Mouse (Mus musculus): ENCODE data around the gene Aox2.
A peak's percentile ranks its signal among the peaks of the same experiment; 100 is the strongest.

Gene Aox2

DNA sequence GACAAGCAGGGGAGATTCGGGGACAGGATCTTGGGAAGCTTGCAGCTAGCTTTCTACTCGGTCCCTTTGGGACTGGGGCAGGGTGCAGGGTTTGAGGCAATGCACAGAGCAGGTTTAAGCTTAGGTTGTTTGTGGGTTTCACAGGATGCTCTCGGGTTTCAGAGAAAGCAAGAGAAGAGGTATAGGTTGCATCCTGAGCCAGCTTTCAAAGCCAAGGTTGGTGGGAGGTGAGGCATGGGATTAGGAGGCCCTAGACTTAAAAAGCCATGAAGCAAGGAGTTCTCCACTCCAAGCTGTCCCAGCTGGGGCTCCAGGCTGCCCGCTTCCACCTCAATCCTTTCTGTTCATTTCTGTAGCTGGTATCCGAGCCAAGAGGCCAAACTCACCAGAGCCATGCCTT lies at the start of gene Aox2:
Gene Aox2, plus strand, starts transcription at position 301 of the 400 bp plus-strand sequence.
- no peak for DNase-seq (ENCODE audit: low spot score in 2 of 2)

DNA sequence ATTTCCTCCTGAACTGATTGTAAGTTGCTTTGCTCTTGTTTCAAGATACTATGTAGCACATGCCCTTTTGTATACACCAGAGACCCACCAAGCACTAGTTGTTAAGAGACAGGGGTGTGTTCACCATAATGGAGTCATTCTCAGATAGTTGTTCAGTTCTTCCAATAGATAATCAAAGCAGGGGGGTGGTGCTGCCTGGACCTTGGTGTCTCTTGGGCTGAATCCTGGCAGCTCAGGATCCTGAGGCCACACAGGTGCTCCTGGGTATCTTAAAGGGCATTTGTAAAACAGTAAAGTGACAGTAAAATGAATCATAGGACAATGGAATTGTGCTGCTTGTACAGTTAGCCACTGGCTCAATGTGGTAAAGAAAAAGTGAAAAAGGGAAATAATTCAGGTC lies 49.2 kb upstream of the Aox2 start:
- DNase-seq (ENCODE audit: low spot score in 2 of 2) = no peak

DNA sequence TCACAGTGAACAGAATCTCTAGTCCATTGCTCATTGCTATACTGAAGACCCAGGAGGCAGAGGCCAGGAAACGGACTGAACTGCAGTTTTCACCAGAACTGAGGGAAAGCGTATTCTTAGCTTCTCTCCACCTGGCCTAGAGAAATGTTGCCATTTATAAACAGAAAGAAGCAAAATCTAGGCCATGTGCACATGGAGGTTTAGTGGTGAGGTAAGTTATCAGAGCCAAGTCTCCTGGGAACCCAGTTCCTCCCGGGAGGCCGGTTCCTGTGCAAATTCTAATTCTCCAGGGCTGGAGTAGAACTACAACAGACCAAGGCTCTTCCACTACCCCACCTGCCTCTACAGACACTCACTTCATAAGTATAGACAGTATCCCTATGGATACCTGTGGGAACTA lies 48.4 kb upstream of the Aox2 start:
- no peak for DNase-seq (ENCODE audit: low spot score in 2 of 2)

DNA sequence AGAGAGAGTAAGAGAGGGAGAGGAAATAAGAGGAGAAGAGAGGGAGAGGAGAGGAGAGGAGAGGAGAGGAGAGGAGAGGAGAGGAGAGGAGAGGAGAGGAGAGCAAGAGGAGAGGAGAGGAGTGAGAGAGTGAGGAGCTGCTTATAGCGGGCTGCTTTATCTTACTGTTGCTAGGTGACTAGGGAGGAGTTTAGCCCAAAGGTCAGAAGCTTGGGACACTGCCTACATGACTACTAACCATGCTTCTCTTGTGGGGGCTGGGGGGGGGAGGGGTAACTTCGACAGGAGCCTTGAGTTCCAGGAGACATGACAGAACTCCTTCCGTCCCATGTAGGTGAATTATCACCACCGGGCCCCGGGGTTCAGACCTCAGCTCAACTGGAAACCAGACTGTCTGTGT lies 47.6 kb upstream of the Aox2 start:
- no peak for DNase-seq (ENCODE audit: low spot score in 2 of 2)

DNA sequence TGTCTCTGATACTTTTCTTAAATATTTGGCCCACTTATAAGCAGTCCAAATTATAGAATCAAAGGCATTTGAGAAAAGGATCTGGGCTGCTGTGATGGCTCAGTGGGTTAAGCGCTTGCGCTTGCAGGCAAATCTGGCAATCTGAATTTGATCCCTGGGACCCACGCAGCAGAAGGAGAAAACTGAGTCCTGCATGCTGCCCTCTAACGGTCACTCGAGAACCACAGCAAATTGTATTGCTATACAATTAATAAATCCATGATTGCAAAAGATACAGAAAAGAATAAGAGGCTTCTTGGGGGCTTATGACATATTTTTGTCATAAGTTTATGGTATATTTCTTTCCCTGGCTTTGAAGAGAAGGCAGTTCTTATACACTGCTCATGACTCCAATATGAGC lies 42.7 kb upstream of the Aox2 start:
- no peak for DNase-seq (ENCODE audit: low spot score in 2 of 2)

DNA sequence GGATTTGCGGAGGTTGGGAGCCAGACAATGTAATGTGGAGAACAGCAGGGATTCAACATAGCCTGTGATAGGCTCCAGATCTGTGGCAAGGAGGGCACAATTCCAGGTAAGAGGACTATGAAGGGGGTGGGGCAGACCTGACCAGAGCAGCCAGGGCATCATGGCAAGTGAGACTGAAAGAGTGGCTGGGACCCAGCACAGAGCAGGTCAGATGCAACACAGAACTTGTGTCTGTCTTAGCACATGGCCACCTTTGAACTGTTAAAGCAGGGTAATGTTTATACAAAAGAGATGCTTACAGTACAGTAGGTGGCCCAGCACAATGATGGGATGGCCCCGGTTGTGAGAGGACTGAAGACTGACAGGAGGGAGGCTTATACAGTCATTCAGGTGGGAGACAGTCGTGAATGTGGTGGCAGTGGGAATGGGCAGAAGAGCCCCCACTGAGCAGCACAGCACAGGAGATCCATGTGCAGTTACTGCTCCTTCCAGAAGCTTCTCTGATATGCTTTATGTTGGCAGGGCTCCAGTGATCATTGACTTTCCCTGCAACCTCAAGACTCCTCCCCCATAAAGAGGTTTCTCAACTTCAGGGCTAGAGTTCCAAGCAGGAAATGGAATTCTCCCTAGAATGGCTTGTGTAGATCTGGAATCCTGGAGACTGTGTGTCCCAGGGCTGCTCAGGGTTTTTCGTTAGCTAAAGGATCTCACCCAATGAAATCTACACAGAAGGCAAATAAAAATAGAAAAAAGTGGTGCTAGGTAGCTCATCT lies 40.4 kb upstream of the Aox2 start:
- no peak for DNase-seq (ENCODE audit: low spot score in 2 of 2)

DNA sequence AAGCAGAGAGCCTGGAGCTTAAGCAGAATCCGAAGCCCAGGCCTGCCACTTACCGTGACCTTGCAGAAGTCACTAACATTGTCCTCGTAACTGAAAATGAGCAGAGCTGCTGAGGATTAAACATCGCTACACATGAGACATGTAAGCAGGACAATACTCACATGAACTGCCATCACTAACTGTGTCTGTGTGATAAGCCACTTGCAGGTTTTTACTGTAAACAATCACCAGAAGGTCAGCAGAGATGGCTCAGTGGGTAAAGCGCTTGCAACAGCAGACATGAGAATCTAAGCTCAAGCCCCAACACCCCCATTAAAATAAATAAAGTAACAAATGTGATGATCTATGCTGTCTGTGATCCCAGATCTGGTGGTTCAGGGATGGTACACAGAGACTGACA lies 39.7 kb upstream of the Aox2 start:
- no peak for DNase-seq (ENCODE audit: low spot score in 2 of 2)

DNA sequence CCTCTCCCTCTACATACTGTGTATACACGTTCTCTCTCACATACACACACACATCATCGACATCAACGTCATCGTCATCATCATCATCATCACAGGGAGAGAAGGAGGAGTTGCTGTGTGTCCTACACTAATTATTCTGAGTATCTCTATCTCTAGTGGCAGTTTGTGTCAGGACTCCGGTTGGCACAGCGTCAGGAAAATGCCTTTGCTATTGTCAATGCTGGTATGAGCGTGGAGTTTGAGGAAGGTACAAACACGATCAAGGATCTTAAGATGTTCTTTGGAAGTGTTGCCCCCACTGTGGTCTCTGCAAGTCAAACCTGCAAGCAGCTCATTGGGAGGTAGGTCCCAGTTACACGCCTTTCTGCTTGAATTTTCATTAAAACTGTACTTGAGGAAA lies 39.2 kb upstream of the Aox2 start:
- no peak for DNase-seq (ENCODE audit: low spot score in 2 of 2)

DNA sequence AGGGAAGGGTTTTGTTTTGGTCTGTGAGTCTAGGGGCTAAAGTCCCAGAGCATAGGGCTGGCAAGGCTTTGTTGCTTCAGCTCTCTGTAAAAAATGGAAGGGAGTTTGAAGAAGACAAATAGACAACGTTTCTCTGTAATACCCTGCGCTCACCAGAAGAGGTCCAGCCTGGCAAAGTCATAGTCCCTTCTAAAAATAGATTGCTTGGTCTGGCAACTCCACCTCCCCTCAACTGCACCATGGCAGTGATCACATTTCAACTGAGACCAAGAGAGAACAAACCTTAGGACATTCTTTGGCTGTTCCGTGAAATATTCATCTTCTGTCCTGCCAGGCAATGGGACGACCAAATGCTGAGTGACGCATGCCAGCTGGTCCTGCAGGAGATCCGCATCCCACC lies 37.8 kb upstream of the Aox2 start:
- DNase-seq (ENCODE audit: low spot score in 2 of 2) = no peak

DNA sequence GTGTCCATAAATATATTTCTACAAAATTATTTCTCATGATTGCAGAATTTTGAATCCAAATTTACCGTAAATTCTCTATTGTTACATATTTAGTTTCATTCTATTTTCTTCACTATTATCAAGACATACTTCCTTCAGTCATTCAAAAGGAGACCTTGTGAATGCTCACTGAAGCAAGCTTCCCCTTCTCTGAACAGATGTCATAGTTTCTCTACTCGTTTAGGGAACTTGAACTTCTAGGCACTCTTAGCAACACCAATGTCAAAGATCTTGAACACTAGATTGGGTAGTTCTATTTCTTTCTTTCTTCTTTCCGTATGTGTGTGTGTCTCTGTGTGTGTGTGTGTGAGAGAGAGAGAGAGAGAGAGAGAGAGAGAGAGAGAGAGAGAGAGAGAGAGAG lies 33.6 kb upstream of the Aox2 start:
- DNase-seq (ENCODE audit: low spot score in 2 of 2) = no peak

DNA sequence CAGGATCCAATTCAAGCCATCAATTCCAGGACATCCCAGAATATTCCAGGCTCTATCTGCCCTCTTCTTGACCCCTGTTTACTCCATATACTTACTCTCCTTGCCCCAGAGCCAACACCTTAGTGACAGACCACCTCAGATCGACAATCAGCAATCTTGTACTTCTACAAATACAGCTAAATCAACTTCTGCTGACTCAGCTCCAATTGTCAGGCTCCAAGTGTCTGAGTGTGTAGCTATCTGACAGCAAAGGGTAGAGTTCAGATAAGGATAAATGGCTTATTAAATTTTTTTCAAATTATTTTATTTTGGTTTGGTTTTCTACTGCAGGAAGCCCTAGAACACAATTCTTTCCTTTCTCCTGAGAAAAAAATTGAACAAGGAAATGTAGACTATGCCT lies 29.6 kb upstream of the Aox2 start:
- DNase-seq (ENCODE audit: low spot score in 2 of 2) = no peak

DNA sequence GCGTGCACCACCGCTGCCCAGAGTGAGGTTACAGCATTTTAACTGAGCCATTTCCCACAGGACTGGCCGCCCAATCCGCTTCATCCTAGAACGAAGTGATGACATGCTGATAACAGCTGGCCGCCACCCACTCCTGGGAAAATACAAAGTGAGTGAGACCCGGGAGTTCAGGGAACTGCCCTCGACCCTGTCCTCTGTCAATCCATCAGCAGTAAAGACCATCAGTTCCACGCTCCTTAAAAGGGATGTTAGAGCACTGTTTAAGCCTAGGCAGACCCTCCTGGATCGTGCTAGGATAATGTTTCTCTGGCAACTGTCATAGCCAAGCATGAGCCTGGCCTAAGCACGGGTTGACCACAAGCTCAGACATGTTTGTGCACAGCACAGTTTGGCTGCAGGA lies 24.7 kb upstream of the Aox2 start:
- DNase-seq (ENCODE audit: low spot score in 2 of 2) = no peak

DNA sequence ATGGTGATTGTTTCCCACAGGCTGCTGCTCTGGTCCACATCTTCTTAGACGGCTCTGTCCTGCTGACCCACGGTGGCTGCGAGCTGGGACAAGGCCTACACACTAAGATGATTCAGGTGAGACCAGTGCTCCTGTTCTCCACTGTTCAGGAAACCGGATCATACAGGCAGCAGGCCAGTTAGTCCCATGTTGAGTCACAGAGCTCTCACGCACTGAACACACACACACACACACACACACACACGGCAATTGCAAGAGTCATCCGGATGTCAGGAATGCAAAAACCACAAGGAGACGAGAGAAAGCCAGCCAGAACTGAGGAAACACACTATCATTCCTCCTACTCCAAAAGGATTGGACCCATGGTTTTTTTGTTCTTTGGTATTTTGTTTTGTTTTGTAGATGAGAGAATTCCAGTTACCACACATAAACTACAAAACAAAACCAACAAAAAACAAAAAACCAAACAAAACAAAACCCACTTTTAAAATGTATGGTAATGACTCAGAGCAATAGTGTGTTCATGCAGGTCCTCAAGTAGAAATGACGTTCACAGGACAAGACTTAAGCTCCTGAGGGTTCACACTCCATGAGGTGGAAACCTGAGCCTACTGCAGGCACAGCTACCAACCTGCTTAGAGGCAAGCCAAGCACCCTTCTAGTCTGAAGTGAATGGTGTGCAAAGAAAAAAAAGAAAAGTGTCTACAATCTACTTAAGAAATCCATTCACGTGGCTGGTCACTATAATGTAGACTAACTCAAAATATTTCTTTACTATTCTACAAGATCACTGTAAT lies 20.7 kb upstream of the Aox2 start:
- DNase-seq (ENCODE audit: low spot score in 2 of 2) = no peak

DNA sequence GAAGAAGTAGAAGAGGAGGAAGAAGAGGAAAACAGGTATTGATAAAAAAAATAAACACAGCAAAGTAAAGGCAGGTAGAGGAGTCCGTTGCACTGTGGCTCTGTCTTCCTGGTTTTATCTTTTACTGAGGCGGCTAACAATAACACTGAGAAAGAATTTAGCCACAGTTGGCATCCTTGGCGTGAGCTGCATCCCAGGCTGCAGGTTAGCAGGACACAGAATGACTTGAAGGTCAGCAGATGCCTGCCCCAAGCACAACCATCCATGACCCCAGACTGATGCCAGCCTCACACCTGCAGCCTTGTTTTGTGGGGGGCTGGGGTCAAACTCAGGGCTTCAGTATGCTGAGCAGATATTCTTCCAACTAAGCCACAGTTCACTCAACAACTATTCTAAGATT lies 17.8 kb upstream of the Aox2 start:
- DNase-seq (ENCODE audit: low spot score in 2 of 2) = no peak

DNA sequence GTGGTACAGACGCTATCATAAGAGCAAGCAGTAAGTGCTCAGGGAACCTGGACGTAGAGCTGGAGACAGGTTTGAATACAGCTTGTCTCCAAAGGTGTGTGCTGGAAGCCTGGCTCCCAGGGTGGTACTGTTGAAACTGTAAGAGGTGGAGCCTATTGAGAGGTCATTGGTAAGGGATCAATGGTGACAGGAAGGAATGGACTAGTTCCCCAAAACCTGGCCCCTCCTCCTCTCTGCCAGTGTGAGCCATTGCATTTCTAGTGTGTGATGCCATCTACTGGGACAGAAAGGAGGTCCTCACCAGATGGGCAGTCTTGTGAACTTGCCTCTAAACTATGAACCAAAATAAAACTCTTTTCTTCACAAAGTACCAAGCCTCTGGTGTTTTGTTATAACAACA lies 9.9 kb upstream of the Aox2 start:
- DNase-seq (ENCODE audit: low spot score in 2 of 2) = no peak

DNA sequence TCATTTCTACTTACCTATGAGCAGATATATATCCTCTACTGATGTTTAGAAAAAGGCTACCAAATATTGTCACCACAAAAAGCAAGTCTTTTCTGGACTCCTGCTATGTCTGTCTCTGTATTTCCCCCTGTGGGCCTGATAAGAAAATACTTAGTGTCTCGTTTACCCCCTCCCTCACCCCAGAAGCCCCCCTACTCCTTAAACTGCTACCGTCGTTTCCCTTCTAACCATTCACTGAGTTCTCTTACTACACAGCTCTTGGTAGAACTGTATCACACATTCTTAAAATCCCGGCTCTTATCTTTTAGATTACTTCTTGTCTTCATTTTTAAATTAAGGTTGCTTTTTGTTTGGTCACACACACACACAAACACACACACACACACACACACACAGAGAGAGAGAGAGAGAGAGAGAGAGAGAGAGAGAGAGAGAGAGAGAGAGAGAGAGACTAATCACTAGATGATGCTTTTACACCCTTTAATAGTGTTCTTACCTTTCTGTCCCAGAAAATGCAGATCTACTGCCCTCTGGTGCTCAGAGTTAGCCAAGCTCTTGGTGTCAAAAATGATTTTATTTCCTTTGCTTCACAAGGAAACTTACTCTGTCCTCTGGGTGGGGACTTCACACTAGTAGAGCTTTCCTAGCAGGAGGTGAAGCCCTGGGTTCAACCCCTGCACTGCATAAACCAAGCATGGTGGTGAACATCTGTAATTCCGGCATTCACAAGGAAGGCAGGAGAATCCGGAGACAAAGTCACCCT lies 7.1 kb upstream of the Aox2 start:
- peak in 1 of 2 experiments; percentile 26 for DNase-seq (ENCODE audit: low spot score in 2 of 2)

DNA sequence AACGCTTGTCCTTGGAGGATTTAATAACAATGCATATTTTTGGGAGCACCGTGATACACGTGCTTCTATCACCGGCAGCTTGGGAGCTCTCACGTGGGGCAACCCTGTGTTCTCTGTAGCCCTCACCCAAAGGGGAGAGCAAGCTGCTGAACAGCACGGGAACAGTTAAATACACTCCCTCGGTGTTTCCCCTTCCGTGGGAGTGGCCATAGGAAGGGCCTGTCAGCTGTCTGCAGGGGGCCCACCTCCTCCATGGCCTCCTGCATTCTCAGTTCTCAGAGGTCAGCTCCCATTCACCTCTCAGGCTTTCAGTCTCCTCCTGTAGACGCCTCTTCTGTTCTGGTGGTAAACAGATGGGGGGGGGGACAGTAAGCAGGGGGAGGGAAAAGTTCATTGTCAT lies 2.2 kb upstream of the Aox2 start:
- DNase-seq (ENCODE audit: low spot score in 2 of 2) = no peak

DNA sequence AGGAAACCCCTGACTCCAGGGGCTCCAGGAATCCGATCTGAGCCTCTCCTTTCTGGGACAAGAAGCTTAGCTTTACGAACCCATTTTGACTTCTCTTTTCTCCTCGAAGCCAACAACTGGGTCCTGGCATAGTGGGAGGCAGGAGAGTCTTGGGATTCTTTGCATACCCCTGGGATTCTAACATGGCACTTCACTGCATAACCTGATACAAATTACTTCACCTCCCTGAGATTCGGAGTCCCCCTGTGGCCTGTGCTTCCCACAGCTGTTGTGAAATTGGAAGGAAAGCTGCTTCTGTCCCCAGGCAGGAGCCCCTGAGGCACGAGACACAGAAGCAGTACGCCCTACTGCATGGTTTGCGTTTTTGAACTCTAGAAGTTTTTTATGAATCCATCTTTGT lies 387 bp downstream of the Aox2 start:
- no peak for DNase-seq (ENCODE audit: low spot score in 2 of 2)

DNA sequence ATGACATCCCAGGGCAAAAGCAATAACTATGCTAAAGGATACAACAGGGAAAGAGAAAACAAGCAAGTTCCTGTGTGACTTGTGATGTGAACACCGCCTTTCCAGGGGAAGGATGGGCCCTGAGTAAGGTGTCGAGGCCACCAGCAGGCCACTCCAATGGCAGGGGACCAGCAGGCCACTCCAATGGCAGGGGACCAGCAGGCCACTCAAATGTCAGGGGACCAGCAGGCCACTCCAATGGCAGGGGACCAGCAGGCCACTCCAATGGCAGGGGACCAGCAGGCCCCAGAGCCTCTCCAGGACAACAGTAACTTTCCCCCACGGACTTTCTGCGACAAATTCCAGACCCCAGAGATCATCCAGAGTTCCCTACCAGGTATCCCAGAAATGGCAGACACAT lies 2.3 kb downstream of the Aox2 start:
- DNase-seq (ENCODE audit: low spot score in 2 of 2) = no peak

DNA sequence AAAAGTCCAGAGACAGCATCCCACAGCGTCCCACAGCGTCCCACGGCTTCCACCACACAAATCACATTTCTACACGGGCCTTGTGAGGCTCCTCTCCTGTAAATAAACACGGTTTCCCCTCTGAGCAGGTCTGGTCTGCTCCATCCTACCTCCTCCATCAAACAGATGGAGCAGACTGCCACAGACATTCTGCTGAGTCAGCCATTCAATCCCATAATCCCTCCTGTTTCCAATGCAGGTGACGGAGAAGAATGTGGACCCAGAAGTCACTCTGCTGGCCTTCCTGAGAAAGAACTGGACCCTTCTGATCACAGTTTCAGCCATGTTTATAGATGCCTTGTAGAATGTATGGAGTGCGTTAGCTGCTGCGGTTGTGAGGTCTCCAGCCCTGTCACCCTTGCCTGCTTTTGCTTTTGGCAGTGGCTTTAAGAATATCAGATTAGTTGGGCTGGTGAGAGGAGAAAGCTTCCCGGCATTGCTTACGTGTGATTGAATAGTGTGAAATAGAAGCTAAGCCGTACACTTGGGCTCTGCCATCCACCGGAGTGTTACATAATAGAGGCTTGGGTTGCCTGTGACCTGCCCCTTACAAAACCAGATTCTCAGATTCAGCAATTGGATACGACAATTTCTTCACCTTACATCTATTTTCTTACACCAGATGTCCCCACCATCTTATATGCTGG lies 3.0 kb downstream of the Aox2 start:
- DNase-seq (ENCODE audit: low spot score in 2 of 2) = no peak

DNA sequence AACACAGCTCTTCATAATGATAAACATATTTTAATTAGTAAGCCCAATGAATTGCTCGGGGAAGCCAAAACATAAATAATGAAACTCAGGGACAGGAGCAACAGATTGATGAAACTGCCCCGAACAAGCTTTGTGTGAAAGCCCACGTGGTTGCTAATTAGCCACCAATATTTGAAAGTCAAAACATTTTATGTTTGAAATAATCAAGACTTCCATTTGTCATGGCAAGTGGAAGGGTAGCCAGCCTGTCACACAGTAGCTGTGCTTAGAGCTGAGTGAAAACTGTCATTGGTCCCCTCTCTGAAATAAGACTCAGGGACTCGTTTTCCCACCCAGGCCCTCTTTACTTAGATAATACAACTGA lies 3.5 kb downstream of the Aox2 start:
- DNase-seq (ENCODE audit: low spot score in 2 of 2) = no peak

DNA sequence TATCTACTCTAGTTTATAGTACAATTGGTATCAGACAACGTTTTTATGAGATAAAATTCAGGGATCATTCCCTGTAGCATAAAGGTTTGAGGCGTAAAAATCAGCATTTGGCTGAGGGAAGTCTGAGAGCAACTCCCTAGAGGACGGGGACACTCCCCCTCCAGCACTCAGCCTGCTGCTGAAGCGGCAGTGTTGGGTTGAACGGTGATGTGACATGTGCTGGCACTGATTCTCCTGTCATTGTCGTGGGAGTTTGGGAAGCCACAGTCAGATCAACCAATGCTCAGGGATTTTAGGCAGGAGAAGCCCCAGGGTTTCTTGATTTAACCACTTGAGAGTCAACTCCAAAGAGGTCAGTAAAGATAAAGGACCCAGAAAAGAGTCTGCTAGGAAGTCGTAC lies 6.4 kb downstream of the Aox2 start:
- no peak for DNase-seq (ENCODE audit: low spot score in 2 of 2)
